Mouse (Mus musculus): ENCODE results near the gene Hoxa3. TPM values are rescaled to one million over a fixed set of nuclear protein-coding genes. Genes with fewer than 3 reads are reported as not detected.

The Hoxa3 gene
- total and polyA plus RNA-seq, 3 experiments = 0.08 to 0.38 (median 0.34) TPM

GRCm38 (mm10) chr6:52238976-52239375, 25.8 kb upstream of the Hoxa3 start:
- H3K27ac ChIP-seq (ENCODE audit: insufficient read depth, low read depth) = no peak overlapping the region
- peaks cover under 1 to 28% of the 10 kb centered on the region in 2 experiments for H3K36me3 ChIP-seq (replicated peaks in 1 of 2; ENCODE audit: control insufficient read depth in 1 of 2, insufficient read depth in 1 of 2, low read length in 1 of 2)
- dilution Hi-C loops (cut with MboI; ENCODE audit: extremely low pct_ligation_motif_present, extremely low pct_unique_long_range_greater_than_20kb, low sequenced_read_pairs) = no loop called here
- H3K9me3 ChIP-seq (replicated peaks; ENCODE audit: low read length) = peaks cover 20% of the 10 kb centered on the region
- H3K79me2 ChIP-seq (replicated peaks; ENCODE audit: control insufficient read depth, extremely low read depth, insufficient read depth, poor library complexity, severe bottlenecking) = no peaks in the 10 kb centered on the region
- no peak for DNase-seq (ENCODE audit: extremely low read depth)
- in situ Hi-C loops (cut with MboI; ENCODE audit: low pct_ligation_motif_present, low pct_unique_long_range_greater_than_20kb, low sequenced_read_pairs) = no loop called here
- TF ChIP-seq ZMIZ1 (IDR thresholded peaks at IDR 0.05; ENCODE audit: low read depth, low read length) = no peak
- TF ChIP-seq GABPA (IDR thresholded peaks at IDR 0.05; ENCODE audit: insufficient replicate concordance, low read depth, low read length) = no peak
- no peak for TF ChIP-seq HCFC1 (IDR thresholded peaks at IDR 0.05; ENCODE audit: low read depth, low read length)
- TF ChIP-seq ELF1 (IDR thresholded peaks at IDR 0.05; ENCODE audit: low read depth, low read length) = no peak
- TF ChIP-seq CHD2 (IDR thresholded peaks at IDR 0.05; ENCODE audit: low read length) = no peak
- no peak for TF ChIP-seq EP300 (IDR thresholded peaks at IDR 0.05; ENCODE audit: low read length)
- no peak for TF ChIP-seq ZC3H11A (IDR thresholded peaks at IDR 0.05; ENCODE audit: low read depth, low read length)
- TF ChIP-seq MEF2A (IDR thresholded peaks at IDR 0.05; ENCODE audit: borderline replicate concordance, low read depth, low read length) = no peak
- TF ChIP-seq TBP (conservative IDR thresholded peaks at IDR 0.05; ENCODE audit: low read depth, low read length) = no peak
- no peak for TF ChIP-seq SIN3A (IDR thresholded peaks at IDR 0.05; ENCODE audit: low read length)
- no peak for TF ChIP-seq POLR2AphosphoS2 (IDR thresholded peaks at IDR 0.05; ENCODE audit: low read depth, low read length)
- TF ChIP-seq RAD21 (IDR thresholded peaks at IDR 0.05; ENCODE audit: low read depth, low read length) = no peak
- TF ChIP-seq MAX (IDR thresholded peaks at IDR 0.05; ENCODE audit: low read length) = no peak
- no peak for TF ChIP-seq JUND (conservative IDR thresholded peaks at IDR 0.05; ENCODE audit: low read depth, low read length)
- no peak for TF ChIP-seq UBTF (IDR thresholded peaks at IDR 0.05; ENCODE audit: low read depth, low read length)
- no peak for TF ChIP-seq SMC3 (IDR thresholded peaks at IDR 0.05; ENCODE audit: low read depth, low read length)
- no peak for TF ChIP-seq NELFE (IDR thresholded peaks at IDR 0.05; ENCODE audit: low read depth, low read length)
- no peak overlapping the region; the same call in 1 of the 2 replicates for H3K9ac ChIP-seq (ENCODE audit: insufficient read depth, low read depth)
- H3K4me3 ChIP-seq (replicated peaks in 1 of 3; ENCODE audit: low read depth in 2 of 3, low read length in 2 of 3, poor library complexity in 1 of 3) = peak overlapping the region in 1 of 3 experiments; percentile 60
- H3K27me3 ChIP-seq (replicated peaks) = no peaks in the 10 kb centered on the region
- peaks cover 0 to 12% of the 10 kb centered on the region in 2 experiments; a peak in 2 of 4 replicates for H3K4me1 ChIP-seq (ENCODE audit: control insufficient read depth in 1 of 2, insufficient read depth in 2 of 2)
- H3K4me2 ChIP-seq (ENCODE audit: insufficient read depth, low read depth, poor library complexity, severe bottlenecking) = no peak overlapping the region; the same call in 1 of the 2 replicates

DNA sequence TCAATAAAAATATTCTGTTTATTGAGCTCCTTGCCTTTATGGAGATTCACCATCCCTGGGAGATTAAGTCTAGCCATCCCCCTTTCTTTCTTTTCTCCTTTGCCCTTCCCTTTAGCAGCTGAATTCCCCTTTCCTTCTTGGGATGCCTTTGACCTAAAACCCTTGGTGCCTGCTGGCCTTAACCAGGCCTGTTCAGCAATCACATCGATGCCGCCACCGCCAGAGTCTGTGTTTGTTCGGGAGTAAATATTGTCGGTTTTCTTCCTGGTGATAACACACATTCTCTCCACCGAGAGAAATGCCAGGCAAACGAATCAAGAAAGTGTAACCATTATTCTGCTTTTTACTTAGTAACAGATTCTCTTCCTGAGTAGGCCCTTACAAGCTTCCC, 25.0 kb upstream of the Hoxa3 start:
- Histone ChIP-seq H3K36me3 (replicated peaks in 1 of 2; ENCODE audit: control insufficient read depth in 1 of 2, insufficient read depth in 1 of 2, low read length in 1 of 2) (peaks cover 2 to 36% of the 10 kb centered on the region in 2 experiments), H3K4me3 (replicated peaks in 1 of 3; ENCODE audit: low read depth in 2 of 3, low read length in 2 of 3, poor library complexity in 1 of 3) (no peak overlapping the region), H3K79me2 (replicated peaks; ENCODE audit: control insufficient read depth, extremely low read depth, insufficient read depth, poor library complexity, severe bottlenecking) (no peaks in the 10 kb centered on the region), H3K27ac (ENCODE audit: insufficient read depth, low read depth) (no peak overlapping the region), H3K9me3 (replicated peaks; ENCODE audit: low read length) (peaks cover 27% of the 10 kb centered on the region), H3K4me1 (ENCODE audit: control insufficient read depth in 1 of 2, insufficient read depth in 2 of 2) (peaks cover 0 to 12% of the 10 kb centered on the region in 2 experiments; a peak in 2 of 4 replicates), H3K4me2 (ENCODE audit: insufficient read depth, low read depth, poor library complexity, severe bottlenecking) (no peak overlapping the region), H3K9ac (ENCODE audit: insufficient read depth, low read depth) (no peak overlapping the region), H3K27me3 (replicated peaks) (no peaks in the 10 kb centered on the region)
- dilution Hi-C loops (cut with MboI; ENCODE audit: extremely low pct_ligation_motif_present, extremely low pct_unique_long_range_greater_than_20kb, low sequenced_read_pairs) (no loop called here), in situ Hi-C loops (cut with MboI; ENCODE audit: low pct_ligation_motif_present, low pct_unique_long_range_greater_than_20kb, low sequenced_read_pairs) (no loop called here)
- TF ChIP-seq MYC (IDR thresholded peaks at IDR 0.05; ENCODE audit: low read depth, low read length) (no peak), PAX5 (IDR thresholded peaks at IDR 0.05; ENCODE audit: low read length) (no peak), ZNF384 (IDR thresholded peaks at IDR 0.05; ENCODE audit: low read depth, low read length) (no peak), JUND (conservative IDR thresholded peaks at IDR 0.05; ENCODE audit: low read depth, low read length) (no peak), MAFK (IDR thresholded peaks at IDR 0.05; ENCODE audit: insufficient replicate concordance, low read length) (no peak), ZMIZ1 (IDR thresholded peaks at IDR 0.05; ENCODE audit: low read depth, low read length) (no peak), BHLHE40 (IDR thresholded peaks at IDR 0.05; ENCODE audit: low read depth, low read length) (no peak), CHD2 (IDR thresholded peaks at IDR 0.05; ENCODE audit: low read length) (no peak), TCF12 (IDR thresholded peaks at IDR 0.05; ENCODE audit: low read depth, low read length) (no peak), MAX (IDR thresholded peaks at IDR 0.05; ENCODE audit: low read length) (no peak), CHD1 (IDR thresholded peaks at IDR 0.05; ENCODE audit: low read depth, low read length) (no peak)
- DNase-seq (ENCODE audit: extremely low read depth) = no peak

Data from CH12.LX (cell line).